Mouse (Mus musculus) myocyte (in vitro differentiated cells): Measurements from ENCODE around the gene Acbd6. TPM values are rescaled to one million over a fixed set of nuclear protein-coding genes. Genes with fewer than 3 reads are reported as not detected.

Experiments used
- H3K27me3 ChIP-seq: one replicate; pipeline ENCODE4 v1.6.1; 2011; ENCODE audit not compliant: control insufficient read depth, insufficient read depth, insufficient read length
- H3K36me3 ChIP-seq: one replicate; pipeline ENCODE4 v1.6.1; 2011; ENCODE audit not compliant: control insufficient read depth, insufficient read depth
- H3K4me2 ChIP-seq: one replicate; pipeline ENCODE4 v1.6.1; 2011; ENCODE audit warnings: low read depth, control low read depth
- H3K4me3 ChIP-seq: one replicate; pipeline ENCODE4 v1.5.1; 2011; ENCODE audit warnings: mild to moderate bottlenecking, control low read depth, moderate library complexity
- H3K79me2 ChIP-seq: one replicate; pipeline ENCODE4 v1.6.1; 2011; ENCODE audit not compliant: control insufficient read depth, insufficient read depth
- H3ac ChIP-seq: one replicate; pipeline ENCODE4 v1.6.1; 2011; ENCODE audit not compliant: control insufficient read depth, insufficient read length
- CEBPB ChIP-seq: IDR thresholded peaks from 2 replicates; pipeline ENCODE4 v1.6.1; 2011; ENCODE audit warnings: mild to moderate bottlenecking, moderate library complexity; ENCODE audit not compliant: poor library complexity, insufficient read depth, severe bottlenecking
- E2F4 ChIP-seq: IDR thresholded peaks from one replicate; pipeline ENCODE4 v1.6.1; 2011; ENCODE audit warnings: mild to moderate bottlenecking, control low read depth, moderate library complexity; ENCODE audit not compliant: insufficient read depth
- MAX ChIP-seq: IDR thresholded peaks from one replicate; pipeline ENCODE4 v1.6.1; 2011; ENCODE audit warnings: low read depth, mild to moderate bottlenecking, control low read depth
- MYOD1 ChIP-seq, 3 experiments: IDR thresholded peaks; one replicate each; pipeline ENCODE4 v1.6.1; 2011; ENCODE audit warnings: control low read depth in 2 of 3, low read depth in 2 of 3, mild to moderate bottlenecking in 2 of 3, moderate library complexity in 1 of 3; ENCODE audit not compliant: insufficient read length in 2 of 3, control insufficient read depth in 1 of 3
- MYOG ChIP-seq, 3 experiments: IDR thresholded peaks; one replicate each; pipeline ENCODE4 v1.6.1; 2011; ENCODE audit warnings: control low read depth in 2 of 3, low read depth in 2 of 3, mild to moderate bottlenecking in 2 of 3; ENCODE audit not compliant: insufficient read length in 2 of 3, control insufficient read depth in 1 of 3, insufficient read depth in 1 of 3
- POLR2A ChIP-seq: IDR thresholded peaks from one replicate; pipeline ENCODE4 v1.6.1; 2011; ENCODE audit warnings: low read depth, mild to moderate bottlenecking, control low read depth, moderate library complexity; ENCODE audit not compliant: insufficient read length
- POLR2AphosphoS2 ChIP-seq: IDR thresholded peaks from one replicate; pipeline ENCODE4 v1.6.1; 2011; ENCODE audit warnings: low read depth, control low read depth; ENCODE audit not compliant: insufficient read length
- REST ChIP-seq: IDR thresholded peaks from one replicate; pipeline ENCODE4 v1.6.1; 2011; ENCODE audit warnings: mild to moderate bottlenecking, control low read depth, moderate library complexity; ENCODE audit not compliant: insufficient read depth, insufficient read length
- SRF ChIP-seq: IDR thresholded peaks from one replicate; pipeline ENCODE4 v1.6.1; 2011; ENCODE audit warnings: low read depth; ENCODE audit not compliant: control insufficient read depth, insufficient read length
- TCF12 ChIP-seq: IDR thresholded peaks from one replicate; pipeline ENCODE4 v1.6.1; 2011; ENCODE audit warnings: mild to moderate bottlenecking, control low read depth; ENCODE audit not compliant: poor library complexity, insufficient read depth, severe bottlenecking
- TCF3 ChIP-seq: IDR thresholded peaks from one replicate; pipeline ENCODE4 v1.6.1; 2011; ENCODE audit warnings: low read depth, control low read depth; ENCODE audit not compliant: insufficient read length
- USF1 ChIP-seq: IDR thresholded peaks from one replicate; pipeline ENCODE4 v1.6.1; 2011; ENCODE audit warnings: low read depth, mild to moderate bottlenecking, control low read depth, moderate library complexity
- polyA plus RNA-seq: library from polyadenylated mRNA; unstranded; fragments of >200 nt; fragmentation: generic; extraction: Trizol; gene quantifications from one replicate; pipeline ENCODE4 v1.2.1, GENCODE M21; 2012; ENCODE audit warnings: missing spikeins

Gene Acbd6
- polyA plus RNA-seq, 1 experiment = 124 TPM

DNA sequence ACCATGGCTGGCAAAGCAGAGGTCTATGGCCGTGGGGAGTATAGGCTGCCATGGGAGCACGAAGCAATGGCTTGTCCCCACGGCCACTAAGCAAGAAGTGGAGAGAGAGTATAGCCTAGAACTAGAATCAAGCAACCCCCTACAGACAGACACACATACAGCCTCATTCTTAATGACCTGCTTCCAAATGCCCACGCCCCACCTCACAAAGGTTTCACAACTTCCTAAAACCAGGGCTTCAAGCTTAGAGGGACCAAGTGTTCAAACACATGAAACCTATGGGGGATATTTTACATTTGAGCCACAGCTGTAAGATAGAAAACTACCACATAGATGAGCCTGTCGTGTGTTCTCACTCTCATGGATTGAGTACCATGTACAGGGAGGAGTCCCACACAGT lies 25.5 kb upstream of the Acbd6 start:
- Histone ChIP-seq H3K36me3 (no peaks in the 10 kb centered on the region), H3ac (no peak overlapping the region), H3K4me2 (no peak overlapping the region), H3K4me3 (no peak overlapping the region), H3K27me3 (no peaks in the 10 kb centered on the region), H3K79me2 (no peaks in the 10 kb centered on the region)
- TF ChIP-seq CEBPB (no peak), E2F4 (no peak), MYOD1 (IDR thresholded peaks at IDR 0.05; ENCODE audit: control insufficient read depth in 1 of 3, insufficient read length in 2 of 3, low read depth in 2 of 3) (no peak), SRF (no peak), MYOG (IDR thresholded peaks at IDR 0.05; ENCODE audit: control insufficient read depth in 1 of 3, insufficient read depth in 1 of 3, insufficient read length in 2 of 3, low read depth in 2 of 3) (no peak)

GRCm38 (mm10) chr1:155532833-155533688 lies 24.9 kb upstream of the Acbd6 start:
- TF ChIP-seq POLR2A (no peak), CEBPB (0 out of 2 replicates have a peak, but pooled peaks have one; percentile 12)
- Histone ChIP-seq H3K4me2 (peak overlapping the region; percentile 24), H3K27me3 (no peaks in the 10 kb centered on the region), H3K36me3 (no peaks in the 10 kb centered on the region), H3K4me3 (no peak overlapping the region), H3K79me2 (no peaks in the 10 kb centered on the region), H3ac (no peak overlapping the region)

- no peaks in the 10 kb centered on the region for H3K79me2 ChIP-seq
- H3K36me3 ChIP-seq = no peaks in the 10 kb centered on the region
- H3ac ChIP-seq = no peak overlapping the region
- H3K4me2 ChIP-seq = no peak overlapping the region
- H3K27me3 ChIP-seq = no peaks in the 10 kb centered on the region
- H3K4me3 ChIP-seq = no peak overlapping the region
- TF ChIP-seq TCF3 (no peak), POLR2AphosphoS2 (no peak), MAX (no peak), REST (no peak), E2F4 (no peak), MYOG (IDR thresholded peaks at IDR 0.05; ENCODE audit: control insufficient read depth in 1 of 3, insufficient read depth in 1 of 3, insufficient read length in 2 of 3, low read depth in 2 of 3) (no peak), TCF12 (no peak), USF1 (no peak), MYOD1 (IDR thresholded peaks at IDR 0.05; ENCODE audit: control insufficient read depth in 1 of 3, insufficient read length in 2 of 3, low read depth in 2 of 3) (no peak), CEBPB (no peak), POLR2A (no peak), SRF (no peak)
These were observed 24.3 kb upstream of the Acbd6 start for GRCm38 (mm10) chr1:155533689-155533965.

- no peaks in the 10 kb centered on the region for H3K36me3 ChIP-seq
- H3K4me3 ChIP-seq = no peak overlapping the region
- H3K27me3 ChIP-seq = no peaks in the 10 kb centered on the region
- TF ChIP-seq MYOG (IDR thresholded peaks at IDR 0.05; ENCODE audit: control insufficient read depth in 1 of 3, insufficient read depth in 1 of 3, insufficient read length in 2 of 3, low read depth in 2 of 3) (no peak), E2F4 (no peak), CEBPB (no peak), MYOD1 (IDR thresholded peaks at IDR 0.05; ENCODE audit: control insufficient read depth in 1 of 3, insufficient read length in 2 of 3, low read depth in 2 of 3) (no peak), SRF (no peak), REST (no peak), POLR2AphosphoS2 (no peak), TCF3 (no peak), MAX (no peak), USF1 (no peak), POLR2A (no peak), TCF12 (no peak)
- H3K79me2 ChIP-seq = no peaks in the 10 kb centered on the region
- H3ac ChIP-seq = no peak overlapping the region
- no peak overlapping the region for H3K4me2 ChIP-seq
These were observed 20.8 kb upstream of the Acbd6 start for GRCm38 (mm10) chr1:155537005-155537642.

- H3K36me3 ChIP-seq = no peaks in the 10 kb centered on the region
- no peak for TF ChIP-seq TCF12
- TF ChIP-seq CEBPB = no peak
- no peak for TF ChIP-seq TCF3
- no peak for TF ChIP-seq REST
- TF ChIP-seq MAX = no peak
These were observed 19.9 kb upstream of the Acbd6 start for GRCm38 (mm10) chr1:155538006-155538405.

More at GRCm38 (mm10) chr1:155538006-155538405, 19.9 kb upstream of the Acbd6 start:
- H3K27me3 ChIP-seq = no peaks in the 10 kb centered on the region
- no peak overlapping the region for H3K4me3 ChIP-seq
- no peak overlapping the region for H3K4me2 ChIP-seq
- no peaks in the 10 kb centered on the region for H3K79me2 ChIP-seq
- H3ac ChIP-seq = no peak overlapping the region
